Mouse (Mus musculus): ENCODE measurements around the gene Stra6.

Stra6 gene

GRCm38 (mm10) chr9:58093776-58094175, 30.2 kb downstream of the Stra6 start:
- DNase-seq (ENCODE audit: low spot score in 2 of 2) = no peak

GRCm38 (mm10) chr9:58095977-58096376, 32.4 kb downstream of the Stra6 start:
- DNase-seq (ENCODE audit: low spot score in 2 of 2) = no peak

- peak; percentile 75 to 86 for DNase-seq (ENCODE audit: low spot score in 2 of 2)
Measured at GRCm38 (mm10) chr9:58096629-58097301, 33.2 kb downstream of the Stra6 start.

GRCm38 (mm10) chr9:58099836-58100565, 36.4 kb downstream of the Stra6 start:
- no peak for DNase-seq (ENCODE audit: low spot score in 2 of 2)

- DNase-seq (ENCODE audit: low spot score in 2 of 2) = peak in 1 of 2 experiments; percentile 71
Measured at GRCm38 (mm10) chr9:58102013-58102412, 38.4 kb downstream of the Stra6 start.

- no peak for DNase-seq (ENCODE audit: low spot score in 2 of 2)
Measured at GRCm38 (mm10) chr9:58103647-58104046, 40.1 kb downstream of the Stra6 start.

GRCm38 (mm10) chr9:58105595-58106169, 42.1 kb downstream of the Stra6 start:
- DNase-seq (ENCODE audit: low spot score in 2 of 2) = no peak

DNA sequence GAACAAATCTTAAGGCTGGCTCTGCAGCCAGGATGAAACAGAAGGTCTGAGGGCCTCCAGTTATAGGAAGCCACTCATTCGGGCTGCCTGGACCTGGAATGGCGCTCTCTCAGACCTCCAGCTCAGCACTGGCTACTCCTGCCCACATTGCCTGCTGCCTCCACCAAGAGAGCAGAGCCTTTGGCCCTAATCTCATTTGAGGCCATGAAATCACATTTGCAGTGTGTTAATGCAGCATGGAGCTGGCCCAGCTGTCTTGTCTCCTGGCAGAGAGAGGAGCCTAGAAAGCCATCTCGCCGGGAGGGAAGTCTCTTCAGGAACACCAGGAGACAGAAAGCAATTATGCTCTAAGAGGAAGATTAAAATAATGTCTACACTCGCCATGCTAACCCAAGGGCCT, 43.9 kb downstream of the Stra6 start:
- DNase-seq (ENCODE audit: low spot score in 2 of 2) = no peak

GRCm38 (mm10) chr9:58110787-58111186, 47.2 kb downstream of the Stra6 start:
- DNase-seq (ENCODE audit: low spot score in 2 of 2) = peak in 1 of 2 experiments; percentile 60

DNA sequence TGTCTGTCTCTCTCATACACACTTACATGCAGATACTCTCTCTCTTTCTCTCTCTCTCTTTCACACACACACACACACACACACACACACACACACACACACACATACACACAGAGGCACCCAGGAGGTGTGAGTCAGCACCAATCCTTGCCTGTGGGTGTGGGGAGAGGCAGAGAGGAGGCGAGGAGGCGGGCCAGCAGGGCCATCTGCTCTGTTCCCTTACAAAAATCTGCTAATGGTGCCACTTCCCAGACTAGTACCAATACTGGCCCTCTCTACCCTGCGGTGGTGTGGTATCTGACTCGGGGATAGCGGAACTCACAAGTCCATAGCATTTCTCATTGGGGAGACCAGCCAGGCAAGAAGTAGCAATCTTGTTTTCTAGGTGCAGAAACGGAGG, 47.8 kb downstream of the Stra6 start:
- peak; percentile 73 to 87 for DNase-seq (ENCODE audit: low spot score in 2 of 2)

- no peak for DNase-seq (ENCODE audit: low spot score in 2 of 2)
Measured at GRCm38 (mm10) chr9:58112321-58112751, 48.7 kb downstream of the Stra6 start.

DNA sequence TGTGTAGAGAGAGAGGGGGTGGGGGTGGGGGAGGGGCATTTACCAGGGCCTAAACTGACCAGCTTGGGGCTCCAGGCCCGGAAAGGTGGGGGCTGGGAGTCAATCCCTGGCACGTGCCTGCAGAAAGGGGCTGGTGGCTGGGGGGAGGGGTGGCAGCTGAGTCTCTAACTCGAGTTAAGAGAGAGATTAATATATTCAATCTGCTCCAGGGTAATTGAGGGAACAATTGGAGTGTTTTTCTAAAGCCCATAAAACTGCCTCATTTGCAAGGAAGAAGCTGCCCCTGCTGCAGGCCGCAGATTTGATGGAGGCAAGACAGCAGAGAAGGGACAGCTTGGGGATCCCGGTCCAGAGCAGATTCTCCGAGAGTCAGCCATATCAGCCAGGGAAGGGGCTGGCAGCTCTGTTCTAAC, 49.3 kb downstream of the Stra6 start:
- peak; percentile 72 to 79 for DNase-seq (ENCODE audit: low spot score in 2 of 2)

DNA sequence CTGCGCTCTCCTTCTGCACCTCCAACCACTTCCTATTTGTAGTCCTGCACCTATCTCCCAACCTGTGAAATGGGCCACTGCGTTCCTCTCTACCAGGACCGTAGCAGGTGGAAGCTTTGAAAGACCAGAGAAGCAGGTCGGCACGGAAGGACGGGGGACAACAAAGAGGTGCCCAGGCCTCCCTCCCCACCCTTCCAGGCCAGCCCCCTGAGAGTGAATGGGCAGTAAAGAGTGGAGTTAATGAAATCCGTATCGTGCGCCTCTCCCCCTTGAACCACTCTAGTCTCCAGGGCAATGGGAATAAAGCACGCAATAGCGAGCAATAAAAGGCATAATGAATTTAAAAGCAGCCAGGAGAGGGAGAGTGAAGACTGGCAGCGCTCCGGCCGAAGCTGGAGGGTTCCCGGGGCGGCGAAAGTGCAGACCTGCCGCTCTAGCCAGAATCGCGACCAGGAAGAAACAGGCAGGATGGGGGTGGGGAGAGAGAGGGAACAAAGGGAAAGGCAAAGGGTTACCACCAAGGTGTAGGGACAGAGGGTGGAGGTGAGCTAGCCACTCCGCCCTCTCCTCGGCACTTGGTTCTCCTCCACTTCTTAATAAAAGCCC, 49.8 kb downstream of the Stra6 start:
- peak in 1 of 2 experiments; percentile 50 for DNase-seq (ENCODE audit: low spot score in 2 of 2)

DNA sequence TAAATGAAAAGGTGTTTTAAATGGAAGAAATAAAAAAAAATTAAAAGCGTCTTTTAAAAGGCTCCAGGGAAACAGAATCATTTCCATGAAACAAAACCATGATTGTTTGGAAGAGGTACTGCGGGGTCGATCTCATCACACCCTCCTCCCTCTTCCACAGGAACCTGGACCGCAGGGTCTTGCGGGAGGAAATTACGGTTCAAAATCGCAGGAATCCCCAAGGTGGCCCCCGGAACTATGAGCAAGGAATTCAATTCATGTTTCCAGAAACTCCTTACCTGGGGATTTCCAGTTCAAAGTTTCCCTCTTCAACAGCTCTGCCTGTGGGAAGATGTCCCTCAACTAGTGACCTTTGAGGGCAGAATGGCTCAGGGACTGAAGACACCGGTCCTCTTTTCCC, 50.4 kb downstream of the Stra6 start:
- no peak for DNase-seq (ENCODE audit: low spot score in 2 of 2)

DNA sequence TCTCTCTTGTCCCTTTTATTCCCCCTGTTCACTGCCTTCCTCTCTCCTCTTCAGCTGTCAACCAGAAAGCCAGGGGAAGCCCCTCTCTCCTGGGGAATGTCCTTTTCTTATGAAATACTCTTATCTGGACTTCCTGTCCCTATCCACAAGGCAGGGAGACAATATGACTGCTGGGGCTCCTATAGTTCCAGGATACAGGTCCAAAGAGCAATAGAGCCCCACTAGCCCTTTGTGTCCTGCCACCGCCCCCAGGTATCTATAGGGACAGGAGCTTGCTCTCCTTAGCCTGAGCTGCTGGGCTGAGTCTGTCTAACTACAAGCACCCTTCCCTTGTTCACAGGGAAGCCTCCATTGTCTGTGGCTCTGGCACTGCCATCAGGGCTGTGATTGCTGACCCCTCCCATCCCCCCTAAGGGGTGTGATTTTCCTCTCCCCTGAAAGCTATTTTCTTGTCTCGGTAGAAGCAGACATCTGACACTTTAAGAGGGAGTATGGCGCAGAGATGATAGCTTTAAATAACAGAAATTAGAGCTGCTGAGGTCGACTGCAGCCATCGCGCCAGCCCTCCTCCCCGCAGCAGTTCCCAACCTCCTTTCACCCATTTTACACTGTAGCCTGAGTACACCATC, 51.8 kb downstream of the Stra6 start:
- DNase-seq (ENCODE audit: low spot score in 2 of 2) = no peak

DNA sequence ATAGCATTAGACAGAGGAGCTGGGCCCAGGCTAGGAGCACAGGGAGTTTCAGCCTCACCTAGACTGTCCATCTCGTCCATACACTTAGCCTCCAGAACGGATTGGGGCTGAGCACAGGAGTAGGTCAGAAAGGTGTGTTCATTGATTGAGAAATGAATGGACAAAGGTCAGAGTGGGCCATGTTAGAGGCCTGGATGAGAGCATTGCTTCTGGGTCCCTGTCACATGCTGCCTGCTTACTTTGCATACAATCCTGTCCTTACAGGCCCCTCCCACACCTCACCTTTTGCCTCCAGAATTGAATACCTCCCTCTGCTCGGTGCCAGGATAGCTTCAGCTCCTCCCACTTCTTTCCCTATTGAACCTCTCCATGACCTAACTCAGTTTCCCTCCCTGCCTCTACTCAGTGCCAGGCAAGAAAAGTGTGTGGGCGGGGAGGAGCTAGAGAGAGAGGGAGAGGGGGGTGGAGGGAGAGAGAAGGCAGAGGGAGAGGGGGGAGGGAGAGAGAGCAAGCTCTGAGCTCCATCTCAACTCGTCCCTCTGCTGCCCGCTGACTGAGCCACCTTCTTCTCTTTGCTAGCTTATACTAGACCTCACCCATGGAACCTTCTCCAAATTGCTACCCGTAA, 52.5 kb downstream of the Stra6 start:
- DNase-seq (ENCODE audit: low spot score in 2 of 2) = no peak

DNA sequence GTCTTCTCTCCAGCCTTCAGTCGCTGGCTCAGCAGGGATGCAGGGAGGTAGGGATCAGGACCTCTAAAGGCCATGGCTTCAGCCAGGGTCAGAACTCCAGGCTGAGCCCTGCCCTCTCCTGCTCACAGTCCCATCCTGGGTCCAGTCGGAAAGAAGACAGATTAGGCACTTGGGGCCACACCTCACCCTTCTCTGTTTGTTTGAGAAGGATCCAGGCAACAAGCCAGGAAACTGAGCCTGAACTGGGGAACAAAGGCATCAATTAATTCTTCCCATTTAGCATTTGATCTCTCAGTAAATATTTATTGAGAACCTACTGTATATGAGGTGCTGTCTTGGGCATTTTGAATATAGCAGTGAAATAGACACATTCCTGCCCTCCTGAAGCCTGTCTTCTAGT, 55.1 kb downstream of the Stra6 start, which contains the start of gene Ccdc33:
Gene Ccdc33, minus strand, starts transcription at position 153 of the 400 bp plus-strand sequence.
- no peak for DNase-seq (ENCODE audit: low spot score in 2 of 2)

DNA sequence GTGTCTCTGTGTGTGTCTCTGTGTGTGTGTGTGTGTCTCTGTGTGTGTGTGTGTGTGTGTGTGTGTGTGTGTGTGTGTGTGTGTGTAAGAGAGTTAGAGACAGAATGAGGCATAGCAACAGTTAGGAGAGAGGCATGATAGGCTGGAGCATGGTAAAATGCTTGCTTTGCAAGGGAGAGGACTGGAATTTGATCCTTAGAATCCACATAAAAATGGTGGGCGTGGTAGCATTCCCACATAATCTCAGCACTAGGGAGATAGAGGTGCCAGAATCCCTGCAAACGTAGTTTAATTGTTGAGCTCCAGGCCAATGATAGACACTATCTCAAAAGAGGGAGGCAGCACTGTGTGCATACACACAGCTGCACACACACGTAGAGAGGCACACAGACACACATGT, 61.5 kb downstream of the Stra6 start:
- DNase-seq (ENCODE audit: low spot score in 2 of 2) = no peak

DNA sequence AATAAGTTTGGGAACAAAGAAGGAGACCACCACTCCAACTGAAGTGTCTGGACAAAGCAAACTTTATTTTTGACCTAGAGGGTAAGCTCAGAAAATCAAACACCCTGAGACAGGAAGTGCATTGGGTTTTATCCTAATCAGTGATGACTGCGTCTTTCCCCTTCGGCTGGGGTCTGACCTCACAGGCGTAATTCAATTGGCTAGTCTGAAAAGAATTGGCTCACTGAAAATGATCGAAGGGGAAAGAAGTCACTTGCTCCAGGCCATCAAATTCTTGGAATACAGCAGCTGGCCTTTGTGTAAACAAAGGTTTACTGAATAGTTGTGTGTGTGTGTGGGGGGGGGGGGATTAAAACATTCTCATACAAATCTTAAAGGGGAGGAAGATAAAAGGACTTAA, 62.2 kb downstream of the Stra6 start:
- DNase-seq (ENCODE audit: low spot score in 2 of 2) = no peak

DNA sequence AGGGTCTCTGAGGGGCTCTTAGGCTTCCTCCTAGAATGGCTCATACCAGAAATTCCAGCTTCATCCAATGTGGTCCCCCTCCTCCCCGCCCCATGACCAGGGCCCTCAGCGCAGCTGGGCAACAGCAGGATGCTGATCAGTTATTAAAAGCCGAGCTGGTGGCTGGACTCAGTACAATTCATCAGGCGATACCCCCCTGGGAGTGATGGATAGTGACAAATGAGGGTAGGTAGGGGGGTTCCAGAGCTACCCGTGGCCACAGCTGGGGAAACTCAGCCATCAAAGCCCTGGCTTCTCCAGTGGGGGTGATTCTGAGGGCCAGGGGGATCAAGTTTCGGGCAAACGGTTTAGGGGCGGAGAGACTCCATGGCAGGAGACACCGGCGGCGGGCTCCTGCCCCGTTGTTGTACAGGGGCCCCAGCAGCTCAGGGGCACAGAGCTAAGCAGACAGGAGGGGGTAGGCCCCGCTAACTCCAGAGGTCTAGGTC, 65.4 kb downstream of the Stra6 start:
- DNase-seq (ENCODE audit: low spot score in 2 of 2) = no peak

- no peak for DNase-seq (ENCODE audit: low spot score in 2 of 2)
Measured at GRCm38 (mm10) chr9:58129508-58129907, 65.9 kb downstream of the Stra6 start.

Data from right cerebral cortex, postnatal 10 days (tissue).